Mouse (Mus musculus) lung, adult 2 months (tissue): ENCODE data around the gene Rab3gap1.

Source experiments
- CTCF ChIP-seq: fragments of 200-500 bp; IDR thresholded peaks from 2 replicates; pipeline ENCODE4 v1.5.1; 2011; ENCODE audit warnings: mild to moderate bottlenecking, low read length, control low read depth; ENCODE audit not compliant: insufficient read depth
- POLR2A ChIP-seq: fragments of 200-500 bp; IDR thresholded peaks from 2 replicates; pipeline ENCODE4 v1.6.1; 2011; ENCODE audit warnings: low read depth, mild to moderate bottlenecking, control low read depth, low read length, borderline replicate concordance; ENCODE audit errors: extremely low read depth

GRCm38 (mm10) chr1:127858945-127859648 is 9.5 kb upstream of the Rab3gap1 start:
- TF ChIP-seq CTCF (no peak), POLR2A (no peak)
